Mouse (Mus musculus) small intestine, adult 2 months (tissue): Measurements from ENCODE around the gene Olfr1489. TPM values are rescaled to one million over a fixed set of nuclear protein-coding genes. Genes with fewer than 3 reads are reported as not detected.
"Not testable (repeated sequence)": the region's sequence is repeated elsewhere in the genome, so short reads cannot be mapped to it uniquely, and the experiment has no call there.

Experiments used
- H3K27ac ChIP-seq: fragments of 200-500 bp; 2 replicates; pipeline ENCODE4 v1.5.1; 2012; ENCODE audit warnings: low read depth, low read length, control low read depth, inconsistent platforms; ENCODE audit not compliant: insufficient read depth
- H3K27me3 ChIP-seq: fragments of 200-500 bp; 2 replicates; pipeline ENCODE4 v1.6.1; 2012; ENCODE audit warnings: mild to moderate bottlenecking, moderate library complexity, low read length, inconsistent platforms; ENCODE audit not compliant: control insufficient read depth, insufficient read depth
- H3K36me3 ChIP-seq: fragments of 200-500 bp; 2 replicates; pipeline ENCODE4 v1.6.1; 2012; ENCODE audit warnings: mild to moderate bottlenecking, low read length, control low read depth, inconsistent platforms; ENCODE audit not compliant: control insufficient read depth, insufficient read depth
- H3K4me1 ChIP-seq: fragments of 200-500 bp; 2 replicates; pipeline ENCODE4 v1.6.1; 2012; ENCODE audit warnings: low read length, inconsistent platforms, mixed read lengths; ENCODE audit not compliant: control insufficient read depth, insufficient read depth, insufficient read length
- H3K4me3 ChIP-seq: fragments of 200-500 bp; 2 replicates; pipeline ENCODE4 v1.5.1; 2012; ENCODE audit warnings: low read depth, mild to moderate bottlenecking, control low read depth, inconsistent platforms, low read length, moderate library complexity
- CTCF ChIP-seq: fragments of 200-500 bp; IDR thresholded peaks from 2 replicates; pipeline ENCODE4 v1.5.1; 2012; ENCODE audit warnings: low read depth, mild to moderate bottlenecking, control low read depth, inconsistent platforms, low read length, moderate library complexity, mixed read lengths; ENCODE audit not compliant: insufficient replicate concordance, insufficient read length; ENCODE audit errors: extremely low read depth
- POLR2A ChIP-seq: fragments of 200-500 bp; IDR thresholded peaks from 2 replicates; pipeline ENCODE4 v1.6.1; 2012; ENCODE audit warnings: low read depth, mild to moderate bottlenecking, control low read depth, inconsistent platforms, low read length, moderate library complexity
- WGBS: fragments of 180-500 bp; shearing (Covaris S2); methylation state at CpG from one replicate; pipeline ENCODE4 v1.1.7; 2018; 5-methylcytosine and 5-hydroxymethylcytosine counted together
- polyA plus RNA-seq: library from polyadenylated mRNA; depleted of rRNA; stranded (reverse); fragments of >200 nt; gene quantifications from 2 replicates; pipeline ENCODE4 v1.2.3, GENCODE M21; 2012; rRNA removed

Olfr1489 gene
- polyA plus RNA-seq: not detected in 2 replicates

DNA sequence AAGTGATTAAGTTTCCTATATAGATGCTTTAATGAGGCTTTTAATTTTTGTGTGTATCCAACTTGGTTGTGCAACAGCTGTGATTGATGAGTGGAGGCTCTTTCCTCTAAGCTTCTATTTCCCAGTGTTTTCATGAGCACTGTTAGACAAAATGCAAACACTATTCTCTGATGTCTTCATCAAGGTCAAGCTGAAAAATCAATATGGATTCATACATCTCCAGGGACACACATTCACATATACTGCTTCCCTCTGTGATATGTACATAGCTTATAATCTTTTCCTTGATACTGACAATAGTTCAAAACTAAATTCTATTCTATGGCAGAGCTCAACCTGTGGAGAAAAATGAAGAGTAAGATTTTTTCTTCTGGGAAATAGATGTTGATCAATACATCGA, at the start of gene Olfr1489:
TSS of gene Olfr1489 (plus strand) at position 301 of the 400 bp plus-strand sequence.
- no peak within 1 kb of the TSS for H3K4me3 ChIP-seq
- no peak for TF ChIP-seq POLR2A
- TF ChIP-seq CTCF: no peak
- no peak within 1 kb of the TSS for H3K27ac ChIP-seq
- H3K27me3 ChIP-seq: no peaks in the 10 kb centered on the region
- H3K4me1 ChIP-seq: no peaks in the 10 kb centered on the region
- H3K36me3 ChIP-seq: no peaks in the 10 kb centered on the region
- WGBS: 89% methylated on average over 1 of the region's 1 CpGs

GRCm38 (mm10) chr19:13583211-13583610, 48.2 kb upstream of the Olfr1489 start, which contains the start of gene Olfr1484:
Olfr1484 (plus strand) TSS chr19:13583511.
- no peak for TF ChIP-seq POLR2A
- TF ChIP-seq CTCF: no peak
- Histone ChIP-seq H3K27me3 (no peaks in the 10 kb centered on the region), H3K36me3 (no peaks in the 10 kb centered on the region), H3K4me1 (no peaks in the 10 kb centered on the region), H3K4me3 (no peak within 1 kb of the TSS), H3K27ac (no peak within 1 kb of the TSS)
- WGBS: 94% methylated on average over 1 of the region's 1 CpGs

- WGBS: 80% methylated on average over 2 of the region's 2 CpGs
- not testable (repeated sequence) for H3K27ac ChIP-seq
Observed at GRCm38 (mm10) chr19:13617075-13617474, 14.3 kb upstream of the Olfr1489 start, which contains the start of gene Olfr1487. Olfr1487 (plus strand) TSS chr19:13617375.

DNA sequence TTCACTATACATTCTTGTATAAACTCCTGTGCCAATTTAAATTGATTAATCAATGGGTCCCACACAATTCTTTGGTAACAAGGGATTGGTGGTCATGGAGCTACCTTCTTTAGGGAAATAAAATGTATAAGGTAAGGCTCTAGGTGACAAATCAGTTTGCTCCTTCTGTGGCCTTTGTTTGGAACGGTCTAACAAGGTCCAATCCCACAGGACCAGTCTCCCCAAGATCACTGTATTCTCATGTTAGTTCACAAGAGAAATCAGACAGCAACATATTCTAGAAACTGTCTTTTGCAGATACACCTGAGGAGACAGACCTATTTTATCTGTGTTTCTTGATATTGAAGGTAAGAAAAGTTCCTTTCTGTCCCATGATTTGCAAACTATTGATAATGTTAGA, 19.4 kb downstream of the Olfr1489 start, which contains the start of gene Olfr1490:
TSS of gene Olfr1490 (plus strand) at position 301 of the 400 bp plus-strand sequence.
- no peak for TF ChIP-seq POLR2A
- TF ChIP-seq CTCF: no peak
- no peak within 1 kb of the TSS for H3K27ac ChIP-seq
- H3K4me3 ChIP-seq: no peak within 1 kb of the TSS
- no peaks in the 10 kb centered on the region for H3K4me1 ChIP-seq
- H3K36me3 ChIP-seq: no peaks in the 10 kb centered on the region
- no peaks in the 10 kb centered on the region for H3K27me3 ChIP-seq
- WGBS: 47% methylated on average over 1 of the region's 1 CpGs

More at GRCm38 (mm10) chr19:13617075-13617474, 14.3 kb upstream of the Olfr1489 start, which contains the start of gene Olfr1487:
- not testable (repeated sequence) for H3K4me3 ChIP-seq, H3K4me1 ChIP-seq, H3K27me3 ChIP-seq, H3K36me3 ChIP-seq

Other genes with a start within 250 kb of the Olfr1489 start
- not detected in 2 replicates for gene Olfr1469, start 223.8 kb upstream of the Olfr1489 start, polyA plus RNA-seq
- gene Olfr1471, start 188.2 kb upstream of the Olfr1489 start, polyA plus RNA-seq: not detected in 2 replicates
- gene Olfr1472, start 175.5 kb upstream of the Olfr1489 start, polyA plus RNA-seq: not detected in 2 replicates
- gene Olfr1474, start 162.1 kb upstream of the Olfr1489 start, polyA plus RNA-seq: not detected in 2 replicates
- gene Olfr1475, start 151.4 kb upstream of the Olfr1489 start, polyA plus RNA-seq: not detected in 2 replicates
- not detected in 2 replicates for gene Olfr1477, start 131.1 kb upstream of the Olfr1489 start, polyA plus RNA-seq
- not detected in 2 replicates for gene Olfr1480, start 103.7 kb upstream of the Olfr1489 start, polyA plus RNA-seq
- gene Olfr1484, start 48.1 kb upstream of the Olfr1489 start, polyA plus RNA-seq: not detected in 2 replicates
- gene Olfr1487, start 14.2 kb upstream of the Olfr1489 start, polyA plus RNA-seq: not detected in 2 replicates
- gene Olfr1490, start 19.5 kb downstream of the Olfr1489 start, polyA plus RNA-seq: not detected in 2 replicates
- gene Olfr1491, start 65.6 kb downstream of the Olfr1489 start, polyA plus RNA-seq: not detected in 2 replicates
- gene Olfr1493-ps1, start 91.7 kb downstream of the Olfr1489 start, polyA plus RNA-seq: not detected in 2 replicates
- not detected in 2 replicates for gene Olfr1494, start 108.1 kb downstream of the Olfr1489 start, polyA plus RNA-seq
- not detected in 2 replicates for gene Olfr1495, start 133.0 kb downstream of the Olfr1489 start, polyA plus RNA-seq
- gene Olfr1496, start 146.3 kb downstream of the Olfr1489 start, polyA plus RNA-seq: not detected in 2 replicates
- gene Olfr1497, start 166.6 kb downstream of the Olfr1489 start, polyA plus RNA-seq: not detected in 2 replicates
- gene Olfr1499, start 187.8 kb downstream of the Olfr1489 start, polyA plus RNA-seq: not detected in 2 replicates
- gene Olfr1500, start 198.9 kb downstream of the Olfr1489 start, polyA plus RNA-seq: not detected in 2 replicates
- gene Olfr1501, start 219.1 kb downstream of the Olfr1489 start, polyA plus RNA-seq: not detected in 2 replicates
- not detected in 2 replicates for gene Olfr1502, start 230.2 kb downstream of the Olfr1489 start, polyA plus RNA-seq